Mouse (Mus musculus) intestine, postnatal 0 days (tissue): ENCODE data around the gene Sln. TPM values are rescaled to one million over a fixed set of nuclear protein-coding genes. Genes with fewer than 3 reads are reported as not detected.

Source experiments
- ATAC-seq: fragments of 200-750 bp; cut with Nextera tagmentation; 2 replicates; pipeline ENCODE4 v1.8.0; 2017; ENCODE audit warnings: mild to moderate bottlenecking, moderate TSS enrichment, moderate library complexity
- H3K27ac ChIP-seq: fragments of 300-500 bp; sonication (generic); 2 replicates; pipeline ENCODE4 v1.5.1; 2014; ENCODE audit warnings: mild to moderate bottlenecking, low read depth, low read length, moderate library complexity
- H3K27me3 ChIP-seq: fragments of 300-500 bp; sonication (generic); replicated peaks from 2 replicates; pipeline ENCODE4 v1.6.1; 2014; ENCODE audit warnings: low read length, mixed read lengths; ENCODE audit not compliant: control insufficient read depth, insufficient read depth
- H3K36me3 ChIP-seq: fragments of 300-500 bp; sonication (generic); 2 replicates; pipeline ENCODE4 v1.6.1; 2014; ENCODE audit warnings: mild to moderate bottlenecking, moderate library complexity; ENCODE audit not compliant: control insufficient read depth, insufficient read depth
- H3K4me1 ChIP-seq: fragments of 300-500 bp; sonication (generic); replicated peaks from 2 replicates; pipeline ENCODE4 v1.6.1; 2014; ENCODE audit warnings: antibody characterized with exemption, low read length, mixed read lengths; ENCODE audit not compliant: control insufficient read depth, insufficient read depth
- H3K4me2 ChIP-seq: fragments of 300-500 bp; sonication (generic); replicated peaks from 2 replicates; pipeline ENCODE4 v1.6.1; 2014; ENCODE audit warnings: low read depth, mild to moderate bottlenecking, moderate library complexity
- H3K4me3 ChIP-seq: fragments of 300-500 bp; sonication (generic); 2 replicates; pipeline ENCODE4 v1.5.1; 2014; ENCODE audit warnings: low read depth, low read length
- H3K9ac ChIP-seq: fragments of 300-500 bp; sonication (generic); 2 replicates; pipeline ENCODE4 v1.6.1; 2014; ENCODE audit warnings: mild to moderate bottlenecking, low read depth, low read length
- H3K9me3 ChIP-seq: fragments of 300-500 bp; sonication (generic); 2 replicates; pipeline ENCODE4 v1.6.1; 2016; ENCODE audit warnings: mixed run types; ENCODE audit not compliant: control insufficient read depth
- CTCF ChIP-seq: sonication (generic); IDR thresholded peaks from 2 replicates; pipeline ENCODE4 v1.5.1; 2016; ENCODE audit warnings: low read depth, mild to moderate bottlenecking, control low read depth, antibody characterized with exemption, moderate library complexity
- WGBS: fragments of 180-500 bp; shearing (Covaris S2); extraction: QIAGEN DNeasy Blood & Tissue Kit; methylation state at CpG from one replicate; pipeline ENCODE4 v1.1.7; 2014; 5-methylcytosine and 5-hydroxymethylcytosine counted together
- polyA plus RNA-seq: library from polyadenylated mRNA; unstranded; fragments of >200 nt; fragmentation: Nextera tagmentation; extraction: Ambion mirVana; gene quantifications from 2 replicates; pipeline ENCODE4 v1.2.1, GENCODE M21; 2015

Sln gene
- polyA plus RNA-seq, 1 experiment from 2014 or later, result 0.31 TPM

- no peaks in the 10 kb centered on the region for H3K4me1 ChIP-seq
- H3K4me3 ChIP-seq, result peak overlapping the region; percentile 31
- H3K36me3 ChIP-seq, result no peaks in the 10 kb centered on the region
- peak; percentile 55 for TF ChIP-seq CTCF
- peak overlapping the region; percentile 64 for H3K4me2 ChIP-seq
- 17% methylated on average over 14 of the region's 14 CpGs for whole genome bisulfite sequencing
- no peaks in the 10 kb centered on the region for H3K9me3 ChIP-seq
- ATAC-seq, result no peak
- no peak overlapping the region for H3K27ac ChIP-seq
- no peak overlapping the region for H3K9ac ChIP-seq
- H3K27me3 ChIP-seq, result 0 out of 2 replicates have a peak, but pooled peaks cover 4% of the 10 kb centered on the region
Observed at GRCm38 (mm10) chr9:53829081-53829865, 20.7 kb upstream of the Sln start.

- Histone ChIP-seq H3K9me3 (no peaks in the 10 kb centered on the region), H3K9ac (no peak overlapping the region), H3K27ac (no peak overlapping the region), H3K4me2 (peak overlapping the region; percentile 64), H3K4me1 (no peaks in the 10 kb centered on the region), H3K27me3 (0 out of 2 replicates have a peak, but pooled peaks cover 4% of the 10 kb centered on the region), H3K36me3 (no peaks in the 10 kb centered on the region), H3K4me3 (peak overlapping the region; percentile 31)
- ATAC-seq, result no peak
- TF ChIP-seq CTCF, result no peak
- WGBS, result 23% methylated on average over 2 of the region's 2 CpGs
Observed at GRCm38 (mm10) chr9:53829866-53830209, 20.1 kb upstream of the Sln start.

GRCm38 (mm10) chr9:53835039-53835438, 14.9 kb upstream of the Sln start:
- Histone ChIP-seq H3K9me3 (no peaks in the 10 kb centered on the region), H3K4me1 (no peaks in the 10 kb centered on the region), H3K4me2 (no peak overlapping the region), H3K27me3 (no peaks in the 10 kb centered on the region), H3K36me3 (no peaks in the 10 kb centered on the region), H3K4me3 (no peak overlapping the region), H3K9ac (no peak overlapping the region), H3K27ac (no peak overlapping the region)
- ATAC-seq, result no peak
- WGBS, result 57% methylated on average over 3 of the region's 3 CpGs
- no peak for TF ChIP-seq CTCF

GRCm38 (mm10) chr9:53835976-53836375, 14.0 kb upstream of the Sln start:
- no peaks in the 10 kb centered on the region for H3K27me3 ChIP-seq
- no peaks in the 10 kb centered on the region for H3K9me3 ChIP-seq
- ATAC-seq, result no peak
- no peak overlapping the region for H3K4me2 ChIP-seq
- H3K9ac ChIP-seq, result no peak overlapping the region
- no peak overlapping the region for H3K4me3 ChIP-seq
- no peaks in the 10 kb centered on the region for H3K4me1 ChIP-seq
- H3K27ac ChIP-seq, result no peak overlapping the region
- 66% methylated on average over 4 of the region's 4 CpGs for whole genome bisulfite sequencing
- TF ChIP-seq CTCF, result no peak
- H3K36me3 ChIP-seq, result no peaks in the 10 kb centered on the region

GRCm38 (mm10) chr9:53838816-53839215, 11.1 kb upstream of the Sln start:
- H3K9me3 ChIP-seq, result no peaks in the 10 kb centered on the region
- no peak overlapping the region for H3K9ac ChIP-seq
- no peak overlapping the region for H3K4me3 ChIP-seq
- no peak overlapping the region for H3K4me2 ChIP-seq
- no peaks in the 10 kb centered on the region for H3K4me1 ChIP-seq
- TF ChIP-seq CTCF, result no peak
- H3K27me3 ChIP-seq, result no peaks in the 10 kb centered on the region
- no peaks in the 10 kb centered on the region for H3K36me3 ChIP-seq
- ATAC-seq, result no peak
- H3K27ac ChIP-seq, result no peak overlapping the region
- WGBS, result 65% methylated on average over 8 of the region's 8 CpGs

- H3K4me3 ChIP-seq, result no peak overlapping the region
- no peaks in the 10 kb centered on the region for H3K4me1 ChIP-seq
- no peak for TF ChIP-seq CTCF
- 82% methylated on average over 8 of the region's 8 CpGs for WGBS
- H3K4me2 ChIP-seq, result no peak overlapping the region
- H3K27me3 ChIP-seq, result no peaks in the 10 kb centered on the region
- no peak overlapping the region for H3K9ac ChIP-seq
- H3K27ac ChIP-seq, result no peak overlapping the region
- no peaks in the 10 kb centered on the region for H3K9me3 ChIP-seq
- no peaks in the 10 kb centered on the region for H3K36me3 ChIP-seq
- no peak for ATAC-seq
Observed at GRCm38 (mm10) chr9:53848548-53848947, 1.4 kb upstream of the Sln start.
